Mouse (Mus musculus): ENCODE measurements around the gene Hdgfl2. TPM values are rescaled to one million over a fixed set of nuclear protein-coding genes. Genes with fewer than 3 reads are reported as not detected.
"Not testable (repeated sequence)": the region's sequence is repeated elsewhere in the genome, so short reads cannot be mapped to it uniquely, and the experiment has no call there.

Hdgfl2 gene
- polyA plus RNA-seq, 1 experiment, result 80.6 TPM

DNA sequence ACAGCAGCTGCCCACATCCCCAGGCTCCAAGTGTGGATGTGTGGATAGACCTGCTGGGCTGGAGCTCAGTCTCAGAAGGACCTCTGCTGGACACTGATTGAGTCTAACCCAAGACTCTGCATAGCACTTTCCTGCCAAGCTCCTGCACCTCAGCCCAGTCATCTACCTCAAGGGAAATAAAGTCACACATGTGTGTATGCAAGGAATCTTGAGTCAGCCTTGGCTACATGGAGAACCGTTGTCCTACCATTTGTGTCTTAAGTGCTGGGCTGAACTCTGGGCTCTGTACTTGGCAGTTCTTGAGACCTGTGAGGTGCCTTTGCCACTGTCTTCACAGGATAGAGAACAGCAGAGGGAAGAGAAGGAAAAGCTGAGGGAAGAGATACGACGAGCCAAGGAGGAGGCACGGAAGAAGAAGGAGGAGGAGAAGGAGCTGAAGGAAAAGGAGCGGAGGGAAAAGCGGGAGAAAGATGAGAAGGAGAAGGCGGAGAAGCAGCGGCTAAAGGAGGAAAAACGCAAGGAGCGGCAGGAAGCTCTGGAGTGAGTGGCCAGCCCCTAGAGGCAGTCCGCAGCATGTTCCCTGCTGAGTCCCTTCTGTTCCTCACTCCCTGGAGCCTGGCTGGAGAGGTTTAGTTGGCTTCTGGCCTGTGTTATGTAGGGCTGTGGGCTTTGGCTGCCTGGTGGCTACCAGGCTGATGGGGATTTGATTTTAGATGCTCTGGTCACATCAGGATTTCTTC lies 21.9 kb upstream of the Hdgfl2 start:
- Histone ChIP-seq H3K4me1 (replicated peaks; ENCODE audit: control insufficient read depth, insufficient read depth, low read length) (no peaks in the 10 kb centered on the region), H3K27ac (ENCODE audit: control insufficient read depth, insufficient read depth, low read length) (no peak overlapping the region), H3K4me3 (ENCODE audit: control insufficient read depth, insufficient read depth, low read length) (no peak overlapping the region), H3K36me3 (ENCODE audit: control insufficient read depth, insufficient read depth, low read length) (peaks cover 40% of the 10 kb centered on the region), H3K27me3 (ENCODE audit: control insufficient read depth, insufficient read depth, low read length) (no peaks in the 10 kb centered on the region)
- 95% methylated on average over 11 of the region's 11 CpGs for WGBS
- no peak for DNase-seq
- TF ChIP-seq POLR2A (IDR thresholded peaks at IDR 0.05; ENCODE audit: control insufficient read depth, extremely low read depth, insufficient read depth, low read length, poor library complexity), result no peak

DNA sequence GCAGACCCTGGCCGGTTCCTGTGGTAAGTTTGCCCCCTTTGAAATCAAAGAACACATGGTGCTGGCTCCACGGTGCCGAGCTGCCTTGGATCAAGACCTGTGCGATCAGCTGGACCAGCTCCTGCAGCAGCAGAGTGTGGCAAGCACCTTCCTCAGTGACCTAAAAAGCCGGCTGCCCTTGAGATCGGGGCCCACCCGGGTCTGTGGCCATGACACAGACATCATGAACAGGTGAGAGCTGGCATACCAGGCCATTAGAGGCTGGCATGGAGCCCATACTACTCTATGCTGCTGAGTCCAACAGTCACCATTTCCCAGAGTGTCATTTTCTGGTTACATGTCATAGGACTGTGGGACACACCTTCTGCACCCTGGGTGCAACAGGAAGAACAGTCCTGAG lies 17.4 kb upstream of the Hdgfl2 start:
- no peaks in the 10 kb centered on the region for H3K27me3 ChIP-seq (ENCODE audit: control insufficient read depth, insufficient read depth, low read length)
- DNase-seq, result no peak
- no peaks in the 10 kb centered on the region for H3K4me1 ChIP-seq (replicated peaks; ENCODE audit: control insufficient read depth, insufficient read depth, low read length)
- H3K36me3 ChIP-seq (ENCODE audit: control insufficient read depth, insufficient read depth, low read length), result peaks cover 57% of the 10 kb centered on the region
- no peak overlapping the region for H3K4me3 ChIP-seq (ENCODE audit: control insufficient read depth, insufficient read depth, low read length)
- no peak for TF ChIP-seq POLR2A (IDR thresholded peaks at IDR 0.05; ENCODE audit: control insufficient read depth, extremely low read depth, insufficient read depth, low read length, poor library complexity)
- no peak for TF ChIP-seq CTCF (IDR thresholded peaks at IDR 0.05; ENCODE audit: borderline replicate concordance, control insufficient read depth, extremely low read depth, insufficient read depth, low read length, poor library complexity)
- H3K27ac ChIP-seq (ENCODE audit: control insufficient read depth, insufficient read depth, low read length), result no peak overlapping the region
- WGBS, result 94% methylated on average over 7 of the region's 7 CpGs

DNA sequence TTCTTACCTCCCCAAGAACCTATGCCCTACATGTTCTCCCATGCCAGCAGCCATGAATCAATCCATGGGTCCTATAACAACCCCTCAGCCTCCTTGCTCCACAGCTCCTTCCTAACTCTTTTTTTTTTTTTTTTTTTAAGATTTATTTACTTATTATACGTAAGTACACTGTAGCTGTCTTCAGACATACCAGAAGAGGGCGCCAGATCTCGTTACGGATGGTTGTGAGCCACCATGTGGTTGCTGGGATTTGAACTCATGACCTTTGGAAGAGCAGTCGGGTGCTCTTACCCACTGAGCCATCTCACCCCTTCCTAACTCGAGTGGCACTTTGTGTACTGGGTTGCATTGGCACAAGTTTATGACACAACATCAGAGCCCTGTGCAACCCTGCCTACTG lies 13.7 kb upstream of the Hdgfl2 start:
- not testable (repeated sequence) for H3K4me1 ChIP-seq (replicated peaks; ENCODE audit: control insufficient read depth, insufficient read depth, low read length); H3K4me3 ChIP-seq (ENCODE audit: control insufficient read depth, insufficient read depth, low read length); H3K27me3 ChIP-seq (ENCODE audit: control insufficient read depth, insufficient read depth, low read length); H3K27ac ChIP-seq (ENCODE audit: control insufficient read depth, insufficient read depth, low read length); DNase-seq
- 95% methylated on average over 6 of the region's 6 CpGs for WGBS
- peaks cover 71% of the 10 kb centered on the region for H3K36me3 ChIP-seq (ENCODE audit: control insufficient read depth, insufficient read depth, low read length)

DNA sequence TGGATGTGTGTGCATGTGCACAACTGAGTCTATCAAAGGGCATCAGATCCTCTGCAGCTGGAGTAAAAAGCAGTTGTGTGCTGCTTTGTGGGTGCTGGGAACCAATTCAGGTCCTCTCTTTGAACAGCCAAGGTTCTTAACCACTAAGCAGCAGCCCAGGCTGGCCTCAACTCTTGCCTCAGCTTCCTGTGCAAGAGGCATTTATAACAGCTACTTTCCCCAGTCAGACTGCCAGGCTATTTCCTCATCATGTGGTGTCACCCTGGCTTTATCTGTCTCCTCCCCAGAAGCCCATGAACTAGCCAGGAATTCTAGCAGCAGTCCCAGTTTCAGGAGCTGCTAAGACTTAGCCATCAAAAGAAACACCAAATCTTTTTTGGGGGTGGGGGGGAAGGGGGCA lies 13.0 kb upstream of the Hdgfl2 start:
- TF ChIP-seq POLR2A (IDR thresholded peaks at IDR 0.05; ENCODE audit: control insufficient read depth, extremely low read depth, insufficient read depth, low read length, poor library complexity), result no peak
- no peak for TF ChIP-seq CTCF (IDR thresholded peaks at IDR 0.05; ENCODE audit: borderline replicate concordance, control insufficient read depth, extremely low read depth, insufficient read depth, low read length, poor library complexity)
- Histone ChIP-seq H3K27me3 (ENCODE audit: control insufficient read depth, insufficient read depth, low read length) (no peaks in the 10 kb centered on the region), H3K4me3 (ENCODE audit: control insufficient read depth, insufficient read depth, low read length) (no peak overlapping the region), H3K27ac (ENCODE audit: control insufficient read depth, insufficient read depth, low read length) (no peak overlapping the region), H3K36me3 (ENCODE audit: control insufficient read depth, insufficient read depth, low read length) (peaks cover 67% of the 10 kb centered on the region), H3K4me1 (replicated peaks; ENCODE audit: control insufficient read depth, insufficient read depth, low read length) (no peaks in the 10 kb centered on the region)
- no peak for DNase-seq

DNA sequence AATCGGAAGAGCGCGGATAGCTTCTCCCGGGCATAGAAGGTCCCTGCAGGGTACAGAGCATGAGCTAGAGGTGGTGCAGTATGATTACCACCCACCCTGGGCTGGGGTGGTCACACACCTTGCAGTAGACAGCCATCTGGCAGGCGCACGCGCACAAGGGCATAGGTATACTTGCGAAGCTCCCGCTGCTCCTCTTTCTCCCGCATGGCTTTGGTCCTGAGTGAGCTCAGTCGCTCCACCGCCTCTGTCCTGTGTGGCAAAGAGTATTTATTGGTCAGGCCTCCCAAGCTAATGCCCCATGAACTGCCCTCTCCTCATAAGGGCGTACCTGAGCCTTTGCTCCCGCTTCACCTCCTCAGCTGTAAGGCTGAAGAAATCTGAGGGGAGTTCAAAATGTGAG lies 10.4 kb upstream of the Hdgfl2 start:
- H3K4me1 ChIP-seq (replicated peaks; ENCODE audit: control insufficient read depth, insufficient read depth, low read length), result peaks cover 4% of the 10 kb centered on the region
- TF ChIP-seq CTCF (IDR thresholded peaks at IDR 0.05; ENCODE audit: borderline replicate concordance, control insufficient read depth, extremely low read depth, insufficient read depth, low read length, poor library complexity) (no peak), POLR2A (IDR thresholded peaks at IDR 0.05; ENCODE audit: control insufficient read depth, extremely low read depth, insufficient read depth, low read length, poor library complexity) (no peak)
- no peak for DNase-seq
- H3K4me3 ChIP-seq (ENCODE audit: control insufficient read depth, insufficient read depth, low read length), result no peak overlapping the region
- H3K36me3 ChIP-seq (ENCODE audit: control insufficient read depth, insufficient read depth, low read length), result peaks cover 50% of the 10 kb centered on the region
- WGBS, result 97% methylated on average over 14 of the region's 14 CpGs
- H3K27me3 ChIP-seq (ENCODE audit: control insufficient read depth, insufficient read depth, low read length), result no peaks in the 10 kb centered on the region
- H3K27ac ChIP-seq (ENCODE audit: control insufficient read depth, insufficient read depth, low read length), result no peak overlapping the region

DNA sequence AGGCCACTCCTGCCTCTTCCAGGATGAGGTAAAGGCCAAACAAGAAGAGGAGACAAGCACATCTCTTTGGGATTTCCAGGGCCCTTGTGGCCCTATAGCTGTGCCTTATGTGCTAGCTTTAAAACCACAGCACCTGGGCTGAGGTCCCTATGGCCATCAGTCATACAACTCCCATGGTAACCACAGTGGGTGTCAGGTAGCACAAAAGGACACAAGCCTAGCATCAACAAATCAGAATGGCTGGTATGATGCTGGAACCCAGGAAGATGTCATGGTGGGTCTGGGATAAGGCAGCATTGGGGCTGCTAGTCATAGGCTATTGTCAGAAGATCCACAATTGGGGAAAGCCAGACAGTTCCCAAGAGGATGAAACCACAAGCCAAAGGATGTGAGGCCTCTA lies 8.3 kb upstream of the Hdgfl2 start:
- Histone ChIP-seq H3K4me3 (ENCODE audit: control insufficient read depth, insufficient read depth, low read length) (no peak overlapping the region), H3K36me3 (ENCODE audit: control insufficient read depth, insufficient read depth, low read length) (peaks cover 42% of the 10 kb centered on the region), H3K4me1 (replicated peaks; ENCODE audit: control insufficient read depth, insufficient read depth, low read length) (peaks cover 11% of the 10 kb centered on the region), H3K27ac (ENCODE audit: control insufficient read depth, insufficient read depth, low read length) (no peak overlapping the region), H3K27me3 (ENCODE audit: control insufficient read depth, insufficient read depth, low read length) (no peaks in the 10 kb centered on the region)
- no peak for TF ChIP-seq CTCF (IDR thresholded peaks at IDR 0.05; ENCODE audit: borderline replicate concordance, control insufficient read depth, extremely low read depth, insufficient read depth, low read length, poor library complexity)
- TF ChIP-seq POLR2A (IDR thresholded peaks at IDR 0.05; ENCODE audit: control insufficient read depth, extremely low read depth, insufficient read depth, low read length, poor library complexity), result no peak
- no peak for DNase-seq

DNA sequence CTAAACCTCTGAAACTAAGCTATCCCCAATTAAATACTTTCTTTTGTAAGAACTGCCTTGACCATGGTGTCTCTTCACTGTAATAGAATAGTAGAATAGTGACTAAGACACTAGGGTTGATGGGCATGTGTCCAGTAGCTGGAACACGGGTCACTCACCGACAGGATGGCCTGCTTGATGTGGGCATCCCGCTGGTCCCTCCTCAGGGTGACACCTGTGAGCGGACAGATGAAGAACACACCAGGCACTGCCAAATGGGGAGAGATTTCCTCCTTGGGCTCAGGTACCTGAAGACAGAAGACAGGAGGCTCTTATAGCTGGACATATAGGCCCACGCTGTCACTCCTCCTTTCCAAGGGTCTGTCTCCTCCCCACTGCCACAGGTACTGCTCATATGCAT lies 7.2 kb upstream of the Hdgfl2 start:
- Histone ChIP-seq H3K36me3 (ENCODE audit: control insufficient read depth, insufficient read depth, low read length) (peaks cover 36% of the 10 kb centered on the region), H3K27ac (ENCODE audit: control insufficient read depth, insufficient read depth, low read length) (no peak overlapping the region), H3K27me3 (ENCODE audit: control insufficient read depth, insufficient read depth, low read length) (no peaks in the 10 kb centered on the region), H3K4me3 (ENCODE audit: control insufficient read depth, insufficient read depth, low read length) (no peak overlapping the region), H3K4me1 (replicated peaks; ENCODE audit: control insufficient read depth, insufficient read depth, low read length) (peaks cover 11% of the 10 kb centered on the region)
- WGBS, result 97% methylated on average over 5 of the region's 5 CpGs
- no peak for DNase-seq
- TF ChIP-seq POLR2A (IDR thresholded peaks at IDR 0.05; ENCODE audit: control insufficient read depth, extremely low read depth, insufficient read depth, low read length, poor library complexity) (no peak), CTCF (IDR thresholded peaks at IDR 0.05; ENCODE audit: borderline replicate concordance, control insufficient read depth, extremely low read depth, insufficient read depth, low read length, poor library complexity) (no peak)

Measured in thymus, adult 2 months (tissue).